Mouse (Mus musculus) stomach, embryonic 16.5 days (tissue): ENCODE data around the gene Ostn. TPM values are rescaled to one million over a fixed set of nuclear protein-coding genes. Genes with fewer than 3 reads are reported as not detected.

Experiments used
- ATAC-seq: fragments of 200-750 bp; cut with Nextera tagmentation; 2 replicates; pipeline ENCODE4 v1.8.0; 2017; ENCODE audit warnings: moderate number of reproducible peaks, moderate TSS enrichment; ENCODE audit not compliant: insufficient read depth, low FRiP score
- H3K27ac ChIP-seq: fragments of 300-500 bp; sonication (generic); 2 replicates; pipeline ENCODE4 v1.5.1; 2014; ENCODE audit warnings: low read length
- H3K27me3 ChIP-seq: fragments of 300-500 bp; sonication (generic); 2 replicates; pipeline ENCODE4 v1.6.1; 2014; ENCODE audit warnings: low read length, control low read depth, mixed read lengths; ENCODE audit not compliant: control insufficient read depth, insufficient read depth
- H3K36me3 ChIP-seq: fragments of 300-500 bp; sonication (generic); 2 replicates; pipeline ENCODE4 v1.6.1; 2014; ENCODE audit warnings: low read length; ENCODE audit not compliant: control insufficient read depth, insufficient read depth
- H3K4me1 ChIP-seq: fragments of 300-500 bp; sonication (generic); 2 replicates; pipeline ENCODE4 v1.6.1; 2014; ENCODE audit warnings: low read length, control low read depth, mixed read lengths; ENCODE audit not compliant: control insufficient read depth, insufficient read depth
- H3K4me2 ChIP-seq: fragments of 300-500 bp; sonication (generic); 2 replicates; pipeline ENCODE4 v1.6.1; 2014; ENCODE audit warnings: low read depth, low read length, mixed read lengths
- H3K4me3 ChIP-seq: fragments of 300-500 bp; sonication (generic); replicated peaks from 2 replicates; pipeline ENCODE4 v1.5.1; 2014; ENCODE audit warnings: mild to moderate bottlenecking, low read length
- H3K9ac ChIP-seq: fragments of 300-500 bp; sonication (generic); 2 replicates; pipeline ENCODE4 v1.6.1; 2014; ENCODE audit warnings: low read length
- H3K9me3 ChIP-seq: fragments of 300-500 bp; sonication (generic); replicated peaks from 2 replicates; pipeline ENCODE4 v1.6.1; 2016; ENCODE audit warnings: low read length, control low read depth; ENCODE audit not compliant: control insufficient read depth
- WGBS: fragments of 180-500 bp; shearing (Covaris S2); extraction: QIAGEN DNeasy Blood & Tissue Kit; methylation state at CpG from one replicate; pipeline ENCODE4 v1.1.7; 2014; 5-methylcytosine and 5-hydroxymethylcytosine counted together
- polyA plus RNA-seq: library from polyadenylated mRNA; unstranded; fragments of >200 nt; fragmentation: Nextera tagmentation; extraction: Ambion mirVana; gene quantifications from 2 replicates; pipeline ENCODE4 v1.2.1, GENCODE M21; 2015

Gene Ostn
- polyA plus RNA-seq, 1 experiment from 2014 or later = 0.18 TPM

DNA sequence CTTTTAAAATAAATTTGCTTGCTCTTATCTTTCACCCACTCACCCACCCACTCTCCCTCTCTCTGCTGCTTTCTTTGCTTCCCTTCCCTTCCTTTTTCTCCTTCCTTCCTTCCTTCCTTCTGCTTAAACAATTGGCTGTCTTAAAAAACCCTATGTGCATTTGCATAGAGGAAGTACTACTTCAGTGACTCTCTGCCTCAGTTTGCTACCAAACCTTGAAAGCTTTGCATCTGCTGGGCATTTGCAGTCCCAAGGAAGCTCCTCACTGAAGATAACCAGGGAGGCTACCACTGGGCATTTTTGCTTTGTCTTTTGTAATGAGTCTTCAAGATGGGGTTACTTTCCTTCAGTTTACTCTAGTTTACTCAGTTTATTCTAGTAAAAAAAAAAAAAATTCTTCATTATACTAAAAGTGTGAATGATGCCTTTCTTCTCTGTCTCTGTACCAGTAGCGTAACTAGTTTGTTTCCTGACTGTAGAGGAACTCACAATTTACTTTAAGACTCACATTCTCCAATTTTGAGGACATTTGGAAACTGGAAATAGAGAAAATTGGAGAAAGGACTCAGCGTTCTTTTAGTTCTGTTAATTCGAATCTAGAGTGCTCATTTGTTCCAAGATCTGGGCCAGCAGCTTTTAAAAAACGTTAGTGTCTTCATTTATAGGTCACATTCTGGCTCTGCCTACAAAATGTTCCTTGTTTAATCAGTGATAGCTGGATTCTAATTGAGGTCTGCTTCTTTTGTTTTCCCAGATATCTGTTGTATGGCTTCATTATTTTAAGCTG is 88.2 kb downstream of the Ostn start:
- no peak overlapping the region for H3K4me2 ChIP-seq
- H3K4me1 ChIP-seq = peaks cover 19% of the 10 kb centered on the region
- no peaks in the 10 kb centered on the region for H3K9me3 ChIP-seq
- no peaks in the 10 kb centered on the region for H3K36me3 ChIP-seq
- H3K4me3 ChIP-seq = no peak overlapping the region
- 83% methylated on average over 4 of the region's 4 CpGs for WGBS
- H3K9ac ChIP-seq = no peak overlapping the region
- H3K27ac ChIP-seq = no peak overlapping the region
- ATAC-seq = no peak
- H3K27me3 ChIP-seq = no peaks in the 10 kb centered on the region

DNA sequence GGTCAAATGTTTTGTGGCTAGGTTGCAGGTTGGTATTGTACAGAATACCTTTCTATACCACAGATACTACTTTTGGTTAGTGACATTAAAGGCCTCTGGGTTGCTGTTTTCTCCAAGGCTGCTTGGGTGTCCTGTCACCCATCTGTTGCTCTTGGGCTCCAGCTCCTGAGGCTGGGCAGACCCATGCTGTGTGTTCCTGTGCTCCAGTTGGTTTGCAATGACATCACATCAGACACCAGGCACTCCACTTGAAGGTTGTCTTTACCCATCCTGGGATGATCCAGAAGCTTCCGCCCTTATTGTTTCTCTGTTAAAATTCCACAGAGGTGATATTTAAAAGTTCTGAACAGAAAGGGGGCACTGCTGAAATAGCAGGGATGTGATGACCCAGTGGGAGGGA is 89.7 kb downstream of the Ostn start:
- no peak for ATAC-seq
- Histone ChIP-seq H3K36me3 (no peaks in the 10 kb centered on the region), H3K9ac (no peak overlapping the region), H3K4me2 (no peak overlapping the region), H3K4me1 (peaks cover 12% of the 10 kb centered on the region), H3K9me3 (no peaks in the 10 kb centered on the region), H3K4me3 (no peak overlapping the region), H3K27ac (no peak overlapping the region), H3K27me3 (no peaks in the 10 kb centered on the region)
- 90% methylated on average over 1 of the region's 1 CpGs for WGBS

DNA sequence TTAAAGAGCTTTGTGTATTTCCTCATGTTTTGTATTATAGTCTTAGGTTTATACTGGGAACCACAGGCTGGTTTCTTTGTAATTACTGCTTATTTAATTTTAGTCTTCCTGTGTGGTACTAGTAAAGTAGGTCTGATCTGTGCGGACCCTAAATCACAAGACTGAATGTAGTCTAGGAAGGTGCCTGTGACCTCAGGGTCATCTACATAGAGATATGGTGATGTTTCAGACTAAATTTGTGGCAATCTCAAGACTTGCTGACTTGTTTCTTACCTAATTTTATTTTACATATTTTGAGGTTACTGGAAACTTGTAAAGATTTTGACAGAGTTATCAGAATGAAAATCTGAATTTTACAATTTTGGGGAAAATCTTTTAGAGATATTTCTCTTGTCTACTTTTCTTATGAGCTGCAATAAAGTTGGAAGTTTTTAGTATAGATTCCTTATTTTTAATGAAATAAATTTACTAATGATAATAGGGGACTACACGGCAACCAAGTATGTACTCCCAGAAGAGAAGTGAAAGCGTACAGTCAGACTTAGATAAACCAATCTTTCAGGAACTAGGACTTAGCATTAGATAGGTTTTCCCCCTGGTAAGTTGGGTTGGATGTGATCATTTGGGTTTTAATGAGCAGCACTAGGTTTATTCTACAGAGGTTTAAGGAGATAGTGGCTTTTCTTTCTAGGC is 91.9 kb downstream of the Ostn start:
- no peaks in the 10 kb centered on the region for H3K27me3 ChIP-seq
- peaks cover 8% of the 10 kb centered on the region for H3K4me1 ChIP-seq
- no peak overlapping the region for H3K4me2 ChIP-seq
- H3K4me3 ChIP-seq = no peak overlapping the region
- H3K9ac ChIP-seq = no peak overlapping the region
- WGBS = 83% methylated on average over 3 of the region's 3 CpGs
- H3K9me3 ChIP-seq = no peaks in the 10 kb centered on the region
- no peak for ATAC-seq
- no peak overlapping the region for H3K27ac ChIP-seq
- H3K36me3 ChIP-seq = no peaks in the 10 kb centered on the region

DNA sequence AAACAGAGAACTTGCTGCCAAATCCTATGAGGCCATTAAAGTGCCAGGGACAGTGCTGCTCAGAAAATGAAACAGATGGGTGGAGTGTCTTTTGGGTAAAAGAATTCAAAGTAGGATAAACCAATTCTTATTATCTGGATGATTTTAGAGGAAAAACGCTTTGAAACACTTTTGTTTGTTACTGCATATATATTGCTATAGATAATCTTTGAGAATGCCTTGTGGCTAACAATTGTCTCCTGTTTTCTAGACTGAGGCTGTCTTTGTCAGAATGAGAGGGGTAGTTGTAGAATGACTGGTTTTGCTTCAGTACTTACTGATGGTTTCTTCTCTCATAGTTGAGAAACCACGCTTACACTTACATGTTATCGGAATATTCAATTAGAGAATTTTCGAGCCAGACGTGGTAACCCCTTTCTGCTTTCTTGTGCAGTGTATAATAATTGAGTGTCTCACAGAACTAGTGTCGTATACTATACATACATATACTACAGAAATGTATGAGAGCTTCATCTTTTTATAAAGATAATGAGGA is 92.5 kb downstream of the Ostn start:
- Histone ChIP-seq H3K9me3 (no peaks in the 10 kb centered on the region), H3K4me1 (peaks cover 8% of the 10 kb centered on the region), H3K27ac (no peak overlapping the region), H3K9ac (no peak overlapping the region), H3K4me3 (no peak overlapping the region), H3K36me3 (no peaks in the 10 kb centered on the region), H3K4me2 (no peak overlapping the region), H3K27me3 (no peaks in the 10 kb centered on the region)
- 84% methylated on average over 6 of the region's 6 CpGs for WGBS
- no peak for ATAC-seq

Other genes starting within 250 kb of the Ostn start
- gene Uts2b, start 62.8 kb downstream of the Ostn start, polyA plus RNA-seq = 0.37 and 0.54 TPM in 2 replicates
- 42.1 and 43.1 TPM in 2 replicates for gene Ccdc50, start 81.4 kb downstream of the Ostn start, polyA plus RNA-seq